Mouse (Mus musculus): ENCODE measurements at regions not wholly inside any gene's neighbourhood (a gene's known extent, or its start where the extent isn't known, plus 50 kb on each side); places are given as distances from the start of the nearest gene placed in this dataset.

DNA sequence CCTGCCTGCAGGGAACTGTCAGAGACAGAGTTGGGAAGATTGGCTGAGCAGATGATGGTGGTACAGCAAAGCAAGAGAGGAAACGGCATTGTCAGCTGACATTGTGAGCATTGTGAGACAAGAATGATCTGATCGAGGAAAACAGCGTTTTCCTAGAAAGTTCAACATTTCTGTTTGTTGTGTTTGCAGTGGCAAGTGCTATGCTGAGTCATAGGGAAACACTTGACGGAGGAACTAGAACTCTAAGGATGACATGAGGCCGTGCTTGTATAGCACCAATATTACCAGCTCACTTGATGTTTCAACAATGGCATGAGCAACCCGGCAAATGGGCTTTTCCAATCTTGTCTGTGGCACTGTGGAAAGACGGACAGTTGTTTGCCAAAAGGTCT lies 146.7 kb upstream of the Serp2 start:
- no peak for DNase-seq (ENCODE audit: low spot score)

GRCm38 (mm10) chr14:76702709-76703372 lies 146.2 kb upstream of the Serp2 start:
- no peak for DNase-seq (ENCODE audit: low spot score)

DNA sequence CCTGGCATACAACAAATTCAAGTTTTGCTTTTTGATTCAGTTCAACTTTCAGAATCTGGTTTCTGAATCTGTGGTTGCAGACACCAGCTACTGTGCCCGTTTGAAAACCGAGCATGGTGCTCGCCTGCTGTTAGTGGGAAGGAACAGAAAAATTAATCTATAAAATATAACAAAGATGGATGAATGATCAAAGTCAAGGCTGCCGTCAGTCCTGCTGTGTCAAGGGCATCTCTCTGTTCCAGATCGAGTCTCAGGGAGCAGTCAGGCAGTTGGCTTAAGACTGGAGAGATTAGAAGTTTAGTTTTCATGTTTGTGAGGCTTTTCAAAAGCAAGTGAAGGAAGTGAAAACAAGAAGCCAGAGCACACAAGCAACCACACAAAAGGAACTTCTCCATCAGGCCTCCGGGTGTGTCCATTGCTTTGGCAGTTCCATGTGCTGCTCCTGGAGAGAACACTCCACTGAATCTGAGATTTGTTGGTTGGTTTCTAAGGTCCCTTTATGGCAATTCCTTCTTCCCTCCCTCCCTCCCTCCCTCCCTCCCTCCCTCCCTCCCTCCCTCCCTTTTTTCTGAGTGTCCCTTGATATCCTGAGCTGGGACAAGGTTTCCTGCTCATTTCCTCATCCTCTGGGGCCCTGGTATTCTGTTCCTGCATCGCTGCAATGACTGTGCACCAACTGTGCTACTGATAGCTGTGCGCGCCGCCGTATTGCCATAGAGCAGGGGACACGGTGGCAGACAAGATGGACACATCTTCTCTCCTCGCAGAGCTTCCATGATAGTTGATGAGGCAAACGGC lies 145.4 kb upstream of the Serp2 start:
- DNase-seq (ENCODE audit: low spot score), result no peak

DNA sequence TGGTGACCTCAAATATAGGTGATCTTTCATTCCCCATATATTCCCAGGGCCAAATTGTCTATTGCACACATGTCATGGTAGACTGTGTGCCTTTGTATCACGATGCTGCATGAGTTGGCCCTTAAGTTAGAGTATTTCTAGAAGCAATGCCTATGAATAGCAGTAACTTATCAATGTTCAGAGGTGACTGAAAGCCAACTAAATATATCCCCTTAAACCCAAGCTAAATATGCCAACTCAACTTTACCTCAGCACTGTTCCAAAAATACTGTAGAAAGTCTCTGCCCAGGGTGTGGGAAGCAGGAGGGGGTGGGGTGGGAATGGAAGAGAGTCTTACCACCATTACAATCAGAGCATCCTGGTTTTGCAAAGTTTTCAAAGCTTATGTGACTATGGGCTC lies 144.6 kb upstream of the Serp2 start:
- no peak for DNase-seq (ENCODE audit: low spot score)

GRCm38 (mm10) chr14:76700796-76701195 lies 144.1 kb upstream of the Serp2 start:
- no peak for DNase-seq (ENCODE audit: low spot score)

DNA sequence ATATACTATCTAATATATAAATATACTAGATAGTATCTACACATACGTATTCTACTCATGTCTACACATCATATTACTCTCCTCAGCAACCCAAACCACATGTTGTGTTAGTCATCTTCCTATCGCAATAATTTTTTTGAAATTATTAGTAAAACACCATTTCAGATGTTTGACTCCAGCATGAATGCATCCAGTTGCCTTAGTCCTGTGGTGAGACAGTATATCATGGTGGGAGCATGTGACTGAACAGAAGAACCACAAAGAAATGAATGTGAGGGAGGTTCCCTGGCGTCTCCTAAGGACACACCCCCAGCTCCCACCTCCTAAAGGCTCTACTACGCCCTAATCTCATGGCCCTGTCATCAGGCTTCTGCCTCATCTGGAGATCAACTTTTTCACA lies 143.5 kb upstream of the Serp2 start:
- no peak for DNase-seq (ENCODE audit: low spot score)

- no peak for DNase-seq (ENCODE audit: low spot score)
Measured at GRCm38 (mm10) chr14:76698718-76699402, 142.2 kb upstream of the Serp2 start.

DNA sequence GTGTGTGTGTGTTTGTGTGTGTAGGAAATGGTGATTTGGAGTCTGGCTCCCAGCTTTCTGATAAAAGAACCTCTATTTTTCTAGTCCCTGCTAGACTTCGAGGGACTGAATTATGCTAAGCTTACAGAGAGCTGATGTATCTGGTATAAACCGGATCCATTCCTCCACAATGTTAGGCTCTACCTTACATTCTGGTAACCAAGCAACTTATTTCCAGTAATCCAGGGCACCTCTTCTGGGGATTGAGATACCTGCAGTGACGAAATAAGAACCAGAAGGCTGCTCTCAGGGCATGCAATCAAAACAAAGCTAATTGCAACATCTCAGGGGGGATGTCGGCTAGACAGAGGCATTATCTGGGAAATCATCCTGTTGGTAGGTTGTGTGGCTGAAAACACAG lies 140.0 kb upstream of the Serp2 start:
- no peak for DNase-seq (ENCODE audit: low spot score)

- DNase-seq (ENCODE audit: low spot score), result no peak
Measured at GRCm38 (mm10) chr14:76695691-76696355, 139.1 kb upstream of the Serp2 start.

- no peak for DNase-seq (ENCODE audit: low spot score)
Measured at GRCm38 (mm10) chr14:76694894-76695293, 138.2 kb upstream of the Serp2 start.

- no peak for DNase-seq (ENCODE audit: low spot score)
Measured at GRCm38 (mm10) chr14:76693351-76694317, 136.9 kb upstream of the Serp2 start.

DNA sequence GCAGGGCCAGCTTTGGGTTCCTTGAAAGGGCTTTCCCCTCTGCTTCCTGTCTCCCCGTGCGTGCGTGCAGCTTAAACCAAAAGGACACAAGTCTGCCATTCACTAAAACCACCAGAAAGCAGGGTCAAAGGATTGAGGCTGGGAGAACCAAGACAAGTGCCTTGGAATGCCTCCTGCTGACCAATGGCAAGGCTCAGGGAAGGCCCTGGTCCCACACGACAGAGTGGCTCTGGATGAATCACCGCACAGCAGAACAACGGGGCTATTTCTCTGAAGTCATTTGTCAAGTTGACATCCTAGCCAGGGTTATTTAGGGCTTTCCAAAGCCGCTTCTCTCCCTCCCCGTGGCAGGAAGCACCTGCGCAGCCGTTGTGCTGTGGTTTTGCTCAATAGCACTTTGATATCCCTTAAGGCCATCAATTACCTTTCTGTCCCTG lies 131.3 kb upstream of the Serp2 start:
- DNase-seq (ENCODE audit: low spot score), result no peak

DNA sequence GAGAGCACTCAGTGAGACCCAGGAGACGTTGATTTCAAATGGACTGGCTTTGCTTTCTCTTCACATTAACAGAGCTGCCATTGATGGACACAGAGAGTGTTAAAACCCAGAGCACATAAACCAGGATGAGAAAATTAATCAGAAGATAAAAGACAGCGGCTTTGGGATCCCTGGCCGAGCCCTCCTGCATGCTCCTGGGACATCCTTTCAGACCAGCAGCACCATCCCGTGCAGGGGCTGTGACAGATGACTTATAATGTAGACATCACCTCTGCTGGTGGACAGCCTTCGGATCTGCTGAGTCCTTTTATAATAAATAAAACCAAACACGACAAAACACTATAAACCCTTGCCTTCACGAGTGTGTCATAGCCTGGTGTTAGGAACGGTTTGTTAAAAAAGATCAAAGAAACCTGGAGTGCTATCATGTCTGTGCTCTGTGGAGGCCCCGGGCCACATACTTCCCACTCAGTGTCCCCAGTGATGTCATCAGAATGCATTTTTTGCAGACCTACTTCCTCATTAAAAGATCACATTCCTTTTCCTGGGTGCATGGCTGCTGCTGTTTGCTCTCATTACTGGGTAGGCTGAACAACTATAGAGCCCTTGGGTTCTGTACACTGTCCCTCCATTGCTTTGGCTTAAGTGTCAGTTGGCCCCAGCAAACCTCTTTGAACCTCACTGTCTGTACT lies 130.2 kb upstream of the Serp2 start:
- DNase-seq (ENCODE audit: low spot score), result no peak

GRCm38 (mm10) chr14:76685830-76686761 lies 129.4 kb upstream of the Serp2 start:
- peak; percentile 37 for DNase-seq (ENCODE audit: low spot score)

DNA sequence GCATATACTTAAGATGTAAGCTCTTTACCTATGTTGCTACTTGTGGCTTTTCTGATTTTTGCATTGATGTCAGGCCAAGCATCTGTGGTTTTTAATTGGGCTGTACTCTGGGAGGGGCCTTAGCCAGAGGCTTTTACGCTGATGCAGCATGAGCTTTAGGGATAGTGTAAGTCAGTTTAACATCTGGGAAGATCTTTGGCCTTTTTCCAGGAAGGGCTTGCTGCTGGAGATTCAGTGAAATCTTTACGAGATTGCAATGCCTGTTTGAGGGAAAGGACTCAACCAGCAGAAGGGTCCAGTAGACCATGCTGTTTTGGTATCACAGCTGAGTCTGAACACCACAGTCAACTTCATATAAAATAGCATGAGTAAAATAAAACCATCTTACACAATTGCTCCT lies 127.6 kb upstream of the Serp2 start:
- DNase-seq (ENCODE audit: low spot score), result no peak

GRCm38 (mm10) chr14:76681581-76682377 lies 125.1 kb upstream of the Serp2 start:
- no peak for DNase-seq (ENCODE audit: low spot score)

DNA sequence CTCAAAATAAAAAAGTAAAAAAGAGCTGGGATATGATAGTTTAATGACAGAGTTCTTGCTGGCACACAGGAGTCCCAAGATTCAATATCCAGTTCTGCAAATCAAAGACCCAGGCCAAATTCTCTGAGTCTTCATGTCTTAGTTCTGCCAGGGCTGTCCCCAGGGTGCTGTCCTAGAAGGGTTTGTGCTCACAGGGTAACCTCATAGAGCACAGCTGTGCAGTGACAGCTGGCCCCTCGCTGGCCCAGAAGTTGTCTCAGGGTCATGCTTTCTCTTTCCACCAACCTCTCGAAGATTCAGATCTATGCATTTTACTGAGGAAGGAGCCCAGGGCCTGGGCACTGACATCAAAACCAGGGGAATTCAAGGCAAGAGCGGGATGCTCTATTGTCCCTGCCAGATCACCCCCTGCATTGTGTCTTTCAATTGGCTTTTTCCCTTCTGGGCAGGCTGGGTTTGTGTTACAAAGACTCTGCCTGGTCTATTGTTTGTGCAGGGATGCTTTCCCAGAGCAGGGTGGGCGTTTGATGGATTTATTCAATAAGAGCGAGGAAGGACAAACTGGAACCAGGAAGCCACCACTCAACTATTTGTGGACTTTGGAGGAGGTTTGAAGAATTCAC lies 121.9 kb upstream of the Serp2 start:
- no peak for DNase-seq (ENCODE audit: low spot score)

DNA sequence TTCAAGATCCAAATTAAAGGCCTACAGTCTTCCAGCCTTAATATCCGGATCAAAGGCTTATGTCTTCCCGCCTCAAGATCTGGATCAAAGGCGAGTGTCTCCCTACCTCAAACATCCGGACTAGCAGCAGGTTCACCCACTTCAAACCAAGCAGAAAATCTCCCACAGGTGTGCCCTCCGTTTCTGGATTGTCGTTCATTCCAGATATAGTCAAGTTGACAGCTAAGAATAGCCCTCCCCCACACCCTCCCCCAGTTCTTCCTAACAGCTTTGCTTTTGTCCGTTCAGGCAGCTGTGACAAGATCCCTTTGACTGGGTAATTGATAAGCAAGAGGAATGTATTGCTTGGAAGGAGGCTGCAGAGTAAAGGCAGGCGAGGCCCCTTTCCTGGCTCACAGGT lies 118.3 kb upstream of the Serp2 start:
- peak; percentile 56 for DNase-seq (ENCODE audit: low spot score)
